Mouse (Mus musculus) adrenal gland (tissue): ENCODE measurements around the gene Gpr33.

Source experiments
- intact Hi-C: fragments of 180-260 bp; cut with DNase I; formaldehyde crosslinking; loops from one replicate; pipeline ENCODE4 v1.15.1; 2025

Gene Gpr33

GRCm38 (mm10) chr12:51988536-51988935 is 39.3 kb downstream of the Gpr33 start:
- intact Hi-C loops: no loop called here

DNA sequence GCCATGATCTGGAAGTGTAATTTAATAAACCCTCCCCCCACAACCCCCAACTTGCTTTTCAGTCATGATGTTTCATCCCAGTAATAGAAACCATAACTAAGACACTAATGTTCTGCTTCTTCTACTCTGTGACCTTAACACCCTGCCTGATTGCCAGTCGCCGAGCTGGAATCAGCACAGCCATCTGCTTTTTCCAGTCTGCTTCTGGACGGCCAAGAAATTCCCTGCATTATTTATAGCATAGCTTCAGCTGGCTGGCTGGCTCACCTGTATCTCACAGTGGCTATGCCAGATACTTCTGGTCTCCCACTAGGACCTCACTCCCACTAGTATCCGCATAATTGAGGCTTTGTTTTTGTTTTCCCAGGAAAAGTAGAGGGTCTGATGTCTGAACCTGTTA is 42.0 kb downstream of the Gpr33 start:
- intact Hi-C loops: no loop called here

GRCm38 (mm10) chr12:51985163-51985748 is 42.6 kb downstream of the Gpr33 start:
- intact Hi-C loops: no loop called here

GRCm38 (mm10) chr12:51983625-51984024 is 44.2 kb downstream of the Gpr33 start:
- intact Hi-C loops: no loop called here

DNA sequence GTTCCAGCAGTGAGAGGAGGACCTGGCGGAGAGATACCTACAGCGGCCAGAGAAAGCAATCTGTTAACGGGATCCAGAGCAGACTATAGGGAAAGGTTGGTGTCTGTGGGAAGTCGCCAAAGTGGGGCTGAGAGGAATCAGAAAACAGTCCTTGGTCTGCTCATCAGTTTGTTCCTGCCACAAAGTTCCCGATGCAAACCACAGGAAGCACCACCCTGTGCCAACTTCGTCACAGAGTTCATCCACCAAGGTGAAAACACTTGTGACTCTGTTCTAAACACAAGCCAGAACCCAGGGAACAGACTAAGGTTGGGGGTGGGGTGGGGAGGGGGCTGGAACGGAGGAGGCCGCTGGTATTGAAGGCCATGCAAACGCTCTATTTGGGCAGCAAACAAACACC is 51.3 kb downstream of the Gpr33 start:
- intact Hi-C loops: no loop called here

DNA sequence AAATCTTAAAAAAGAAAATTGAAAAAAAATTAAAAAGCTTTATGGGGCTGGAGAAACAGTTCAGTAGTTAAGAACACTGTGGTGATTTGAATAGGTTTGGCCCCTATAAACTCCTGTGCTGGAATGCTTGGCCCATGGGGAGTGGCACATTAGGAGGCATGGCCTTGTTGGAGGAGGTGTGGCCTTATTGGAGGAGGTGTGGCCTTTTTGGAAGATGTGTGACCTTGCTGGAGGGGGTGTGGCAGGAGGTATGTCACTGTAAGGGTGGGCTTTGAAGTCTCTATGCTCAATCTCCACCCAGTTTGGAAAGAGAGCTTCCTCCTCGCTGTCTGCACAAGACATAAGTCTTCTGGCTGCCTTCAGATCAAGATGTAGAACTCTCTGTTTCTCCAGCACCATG is 53.5 kb downstream of the Gpr33 start:
- intact Hi-C loops: no loop called here
